Mouse (Mus musculus): Measurements from ENCODE around the gene Gng8. TPM values are rescaled to one million over a fixed set of nuclear protein-coding genes. Genes with fewer than 3 reads are reported as not detected.

Gene Gng8
- total and polyA plus RNA-seq, 2 experiments from 2014 or later, result 16.4 TPM; not detected in 1

DNA sequence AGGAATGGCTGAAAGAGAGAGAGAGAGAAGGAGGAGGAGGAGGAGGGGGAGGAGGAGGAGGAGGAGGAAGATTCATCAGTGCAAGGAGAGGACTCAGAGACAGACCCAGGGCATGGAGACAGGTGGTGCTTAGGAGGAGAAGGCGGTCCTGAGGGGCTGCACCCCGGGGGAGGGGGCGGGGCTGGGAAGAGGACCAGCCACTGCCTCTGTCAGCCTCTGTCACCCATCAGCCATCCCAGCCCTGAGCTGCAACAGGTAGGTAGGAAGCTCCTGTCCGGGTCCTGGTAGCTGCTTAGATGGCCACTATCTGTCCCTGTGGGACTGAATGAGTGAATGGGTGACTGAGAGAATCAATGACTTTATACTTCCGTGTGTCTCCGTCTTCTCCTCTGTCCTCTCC lies 2.0 kb downstream of the Gng8 start:
- WGBS, result 7% methylated on average over 6 of the region's 6 CpGs

DNA sequence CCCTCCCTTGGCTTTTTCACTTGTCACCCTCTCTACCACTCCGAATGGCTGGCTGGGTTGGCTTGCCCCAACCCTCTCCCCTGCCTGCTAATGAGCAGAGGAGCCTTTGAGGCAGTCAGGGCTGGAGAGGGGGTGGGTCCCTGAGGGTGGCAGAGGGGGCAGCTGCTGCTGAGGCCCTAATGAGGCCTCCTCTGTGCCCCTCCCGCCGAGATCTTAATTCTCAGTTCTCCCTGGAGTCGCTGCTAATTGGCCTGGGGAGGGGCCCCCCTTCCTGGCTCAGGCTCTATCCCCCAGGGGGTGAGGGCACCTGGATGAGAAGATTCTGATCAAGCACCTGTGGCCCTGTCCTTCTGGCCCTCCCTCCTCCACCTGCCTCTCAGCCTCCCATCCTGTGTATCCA lies 2.7 kb downstream of the Gng8 start:
- H3K4me3 ChIP-seq (ENCODE audit: low read depth, low read length), result no peak overlapping the region
- no peak overlapping the region for H3K27ac ChIP-seq (ENCODE audit: low read depth, low read length)

More for the DNA sequence above, 2.0 kb downstream of the Gng8 start:
- DNase-seq, result no peak
- Histone ChIP-seq H3K36me3 (ENCODE audit: insufficient read depth) (no peaks in the 10 kb centered on the region), H3K9ac (no peak overlapping the region), H3K9me3 (ENCODE audit: low read length) (no peaks in the 10 kb centered on the region), H3K4me3 (ENCODE audit: low read depth, low read length) (no peak overlapping the region), H3K4me2 (ENCODE audit: low read depth) (no peak overlapping the region), H3K4me1 (ENCODE audit: insufficient read depth) (peaks cover 6% of the 10 kb centered on the region; the same call in 1 of the 2 replicates), H3K27ac (ENCODE audit: low read depth, low read length) (no peak overlapping the region), H3K27me3 (ENCODE audit: insufficient read depth, low read length) (peaks cover 10% of the 10 kb centered on the region)
- no peak for TF ChIP-seq CTCF (IDR thresholded peaks at IDR 0.05; ENCODE audit: low read depth)
- no peak for ATAC-seq

GRCm38 (mm10) chr7:16895000-16895399 lies 3.4 kb downstream of the Gng8 start:
- WGBS, result 0% methylated on average over 24 of the region's 24 CpGs

More for the DNA sequence above, 2.7 kb downstream of the Gng8 start:
- WGBS, result 8% methylated on average over 4 of the region's 4 CpGs
- DNase-seq (no peak), ATAC-seq (peak; percentile 19)
- Histone ChIP-seq H3K9me3 (ENCODE audit: low read length) (no peaks in the 10 kb centered on the region), H3K4me1 (ENCODE audit: insufficient read depth) (peaks cover 6% of the 10 kb centered on the region; the same call in 1 of the 2 replicates), H3K36me3 (ENCODE audit: insufficient read depth) (no peaks in the 10 kb centered on the region), H3K9ac (no peak overlapping the region), H3K27me3 (ENCODE audit: insufficient read depth, low read length) (peaks cover 10% of the 10 kb centered on the region), H3K4me2 (ENCODE audit: low read depth) (0 out of 2 replicates have a peak overlapping the region, but pooled peaks have one; percentile 2)
- no peak for TF ChIP-seq CTCF (IDR thresholded peaks at IDR 0.05; ENCODE audit: low read depth)

GRCm38 (mm10) chr7:16895511-16895910 lies 3.9 kb downstream of the Gng8 start:
- ATAC-seq (no peak), DNase-seq (no peak)
- Histone ChIP-seq H3K27ac (ENCODE audit: low read depth, low read length) (no peak overlapping the region), H3K9me3 (ENCODE audit: low read length) (no peaks in the 10 kb centered on the region), H3K9ac (no peak overlapping the region), H3K27me3 (ENCODE audit: insufficient read depth, low read length) (peaks cover 10% of the 10 kb centered on the region), H3K36me3 (ENCODE audit: insufficient read depth) (no peaks in the 10 kb centered on the region), H3K4me1 (ENCODE audit: insufficient read depth) (peaks cover 6% of the 10 kb centered on the region; the same call in 1 of the 2 replicates), H3K4me2 (ENCODE audit: low read depth) (peak overlapping the region; percentile 47), H3K4me3 (ENCODE audit: low read depth, low read length) (peak overlapping the region; percentile 17; the same call in 1 of the 2 replicates)
- no peak for TF ChIP-seq CTCF (IDR thresholded peaks at IDR 0.05; ENCODE audit: low read depth)
- 25% methylated on average over 10 of the region's 10 CpGs for WGBS

More at GRCm38 (mm10) chr7:16895000-16895399, 3.4 kb downstream of the Gng8 start:
- peak; percentile 59 for DNase-seq
- Histone ChIP-seq H3K36me3 (ENCODE audit: insufficient read depth) (no peaks in the 10 kb centered on the region), H3K9me3 (ENCODE audit: low read length) (no peaks in the 10 kb centered on the region), H3K4me1 (ENCODE audit: insufficient read depth) (peaks cover 6% of the 10 kb centered on the region; the same call in 1 of the 2 replicates), H3K4me3 (ENCODE audit: low read depth, low read length) (peak overlapping the region; percentile 17; the same call in 1 of the 2 replicates), H3K9ac (no peak overlapping the region), H3K4me2 (ENCODE audit: low read depth) (peak overlapping the region; percentile 47), H3K27ac (ENCODE audit: low read depth, low read length) (no peak overlapping the region), H3K27me3 (ENCODE audit: insufficient read depth, low read length) (peaks cover 10% of the 10 kb centered on the region)
- peak; percentile 86 for TF ChIP-seq CTCF (IDR thresholded peaks at IDR 0.05; ENCODE audit: low read depth)
- ATAC-seq, result peak; percentile 2; the same call in 1 of the 2 replicates

DNA sequence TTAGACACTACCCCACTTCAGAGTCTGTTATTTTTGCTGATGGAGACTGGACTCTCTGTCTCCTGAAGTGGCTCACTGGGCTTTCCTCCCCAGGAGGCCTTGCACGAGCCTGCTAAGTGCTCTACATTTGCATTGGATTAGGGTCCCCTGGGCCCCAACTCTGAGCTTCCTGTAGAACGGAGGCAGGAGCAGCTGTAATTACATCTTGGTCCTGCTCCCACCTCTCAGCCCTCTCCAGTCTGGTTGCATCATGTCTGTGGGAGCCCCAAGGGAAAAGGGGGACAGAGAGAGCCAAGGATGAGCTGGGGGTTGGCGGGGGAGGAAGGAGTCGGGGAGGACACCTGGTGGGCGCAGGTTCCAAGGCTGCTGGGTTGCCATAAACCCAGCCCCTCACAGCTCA lies 8.9 kb downstream of the Gng8 start:
- DNase-seq, result no peak
- Histone ChIP-seq H3K9ac (no peak overlapping the region), H3K4me2 (ENCODE audit: low read depth) (no peak overlapping the region), H3K27ac (ENCODE audit: low read depth, low read length) (no peak overlapping the region), H3K9me3 (ENCODE audit: low read length) (no peaks in the 10 kb centered on the region), H3K4me3 (ENCODE audit: low read depth, low read length) (no peak overlapping the region), H3K36me3 (ENCODE audit: insufficient read depth) (no peaks in the 10 kb centered on the region), H3K27me3 (ENCODE audit: insufficient read depth, low read length) (no peaks in the 10 kb centered on the region), H3K4me1 (ENCODE audit: insufficient read depth) (no peaks in the 10 kb centered on the region)
- no peak for ATAC-seq
- TF ChIP-seq CTCF (IDR thresholded peaks at IDR 0.05; ENCODE audit: low read depth), result no peak
- WGBS, result 24% methylated on average over 5 of the region's 5 CpGs

GRCm38 (mm10) chr7:16903439-16903955 lies 11.9 kb downstream of the Gng8 start:
- 66% methylated on average over 2 of the region's 2 CpGs for WGBS
- no peak overlapping the region for H3K27ac ChIP-seq (ENCODE audit: low read depth, low read length)
- H3K9me3 ChIP-seq (ENCODE audit: low read length), result no peaks in the 10 kb centered on the region
- H3K4me3 ChIP-seq (ENCODE audit: low read depth, low read length), result no peak overlapping the region
- no peak for TF ChIP-seq CTCF (IDR thresholded peaks at IDR 0.05; ENCODE audit: low read depth)
- ATAC-seq, result no peak
- no peak for DNase-seq
- no peaks in the 10 kb centered on the region for H3K36me3 ChIP-seq (ENCODE audit: insufficient read depth)
- no peaks in the 10 kb centered on the region for H3K27me3 ChIP-seq (ENCODE audit: insufficient read depth, low read length)
- H3K9ac ChIP-seq, result no peak overlapping the region
- H3K4me2 ChIP-seq (ENCODE audit: low read depth), result no peak overlapping the region
- no peaks in the 10 kb centered on the region for H3K4me1 ChIP-seq (ENCODE audit: insufficient read depth)

DNA sequence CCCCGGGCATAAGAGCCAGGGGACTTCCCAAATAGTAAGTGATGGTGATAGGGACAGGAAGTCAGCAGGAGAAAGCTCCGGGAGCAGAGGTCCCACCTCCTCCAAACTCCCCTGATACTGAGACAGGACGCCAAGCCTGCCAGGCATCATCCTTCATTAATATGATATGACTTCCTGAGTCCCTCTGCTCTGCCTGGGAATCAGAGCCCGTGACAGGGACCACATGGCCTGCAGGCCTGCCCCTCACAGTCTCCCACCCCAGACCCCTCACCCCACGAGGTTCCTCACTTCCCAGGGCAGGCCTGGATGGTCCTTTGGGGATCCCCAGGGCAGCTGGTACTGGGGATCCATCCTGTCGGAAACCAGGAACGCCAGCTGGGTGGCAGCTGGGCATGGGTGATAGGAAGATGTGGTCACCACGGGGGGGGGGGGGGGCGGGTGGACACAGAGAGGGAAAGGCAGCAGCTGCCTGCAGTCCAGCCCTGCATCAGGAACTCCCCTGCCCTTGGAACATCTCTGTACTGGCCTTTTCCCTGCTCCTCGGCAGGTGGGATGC lies 12.6 kb downstream of the Gng8 start:
- no peaks in the 10 kb centered on the region for H3K36me3 ChIP-seq (ENCODE audit: insufficient read depth)
- H3K27ac ChIP-seq (ENCODE audit: low read depth, low read length), result no peak overlapping the region
- H3K4me2 ChIP-seq (ENCODE audit: low read depth), result no peak overlapping the region
- H3K9me3 ChIP-seq (ENCODE audit: low read length), result no peaks in the 10 kb centered on the region
- no peak overlapping the region for H3K4me3 ChIP-seq (ENCODE audit: low read depth, low read length)
- no peak for TF ChIP-seq CTCF (IDR thresholded peaks at IDR 0.05; ENCODE audit: low read depth)
- 69% methylated on average over 9 of the region's 10 CpGs for WGBS
- DNase-seq (no peak), ATAC-seq (no peak)
- no peak overlapping the region for H3K9ac ChIP-seq
- H3K4me1 ChIP-seq (ENCODE audit: insufficient read depth), result no peaks in the 10 kb centered on the region
- H3K27me3 ChIP-seq (ENCODE audit: insufficient read depth, low read length), result no peaks in the 10 kb centered on the region

All from forebrain, postnatal 0 days (tissue).